Comparison of ENCODE assay signal across 15 mouse cellular contexts in the genomic region with DNA sequence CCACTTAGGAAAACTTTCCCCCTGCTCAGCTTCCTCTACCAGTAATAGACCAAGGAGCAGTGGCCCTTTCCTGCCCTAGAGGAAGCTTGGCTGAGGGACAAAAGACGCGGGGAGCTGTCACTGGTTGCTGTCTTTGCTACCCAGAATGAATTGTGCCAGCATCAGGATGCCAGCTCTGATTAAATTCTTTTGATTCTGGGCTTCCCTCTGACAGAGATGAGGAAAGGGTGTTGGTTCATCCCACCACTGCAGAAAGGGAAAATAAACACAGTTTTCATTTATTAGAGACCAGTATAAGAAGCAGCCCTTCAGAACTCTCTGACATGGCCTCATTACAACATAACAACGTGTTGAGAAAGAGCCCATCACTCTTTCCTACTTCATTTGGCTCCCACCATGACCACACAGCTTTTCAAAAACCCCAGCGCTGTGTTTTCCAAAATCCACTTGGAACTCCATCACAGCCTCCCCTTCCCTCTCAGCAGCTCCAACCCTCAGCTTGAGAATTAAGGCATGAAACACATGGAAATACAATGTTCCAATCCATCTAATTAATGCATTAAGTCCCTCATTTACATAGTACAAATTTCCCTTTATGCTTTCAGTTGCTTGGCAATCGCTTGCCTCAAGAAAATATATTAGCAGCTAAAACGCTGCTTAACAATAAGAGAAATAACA.
A peak's percentile ranks its signal among the peaks of the same experiment; 100 is the strongest.
DNase-seq lines count a peak whose midpoint lies in the region; ATAC-seq lines count a peak whose summit lies in the region.
"Had no signal": no experiment of that assay in that cellular context is flagged by ENCODE, and none has a peak within 500 bp of the region (broad histone marks: within the 10 kb centered on the region; RNA-seq: fewer than 3 reads in every experiment).

No protein-coding gene starts in this region.

- H3K4me2 ChIP-seq in kidney, embryonic 16.5 days (replicated peaks; ENCODE audit: low read depth, low read length), result no peak overlapping the region
- no peak overlapping the region for H3K4me2 ChIP-seq in lung, embryonic 16.5 days (ENCODE audit: low read depth, low read length)
- H3K4me2 ChIP-seq in liver, embryonic 12.5 days, result no peak overlapping the region
- H3K4me2 ChIP-seq: heart, embryonic 13.5 days had no signal

- no peak overlapping the region for H3K27ac ChIP-seq in kidney, embryonic 16.5 days (ENCODE audit: low read length)
- no peak overlapping the region for H3K27ac ChIP-seq in lung, embryonic 16.5 days (ENCODE audit: low read length)
- no peak overlapping the region for H3K27ac ChIP-seq in liver, embryonic 12.5 days
- H3K27ac ChIP-seq: heart, embryonic 13.5 days; stomach, postnatal 0 days had no signal

- no peaks in the 10 kb centered on the region for H3K4me1 ChIP-seq in kidney, embryonic 16.5 days (ENCODE audit: insufficient read depth, low read length)
- H3K4me1 ChIP-seq in lung, embryonic 16.5 days (replicated peaks; ENCODE audit: control insufficient read depth, insufficient read depth, low read length), result no peaks in the 10 kb centered on the region
- no peaks in the 10 kb centered on the region for H3K4me1 ChIP-seq in liver, embryonic 12.5 days
- H3K4me1 ChIP-seq: heart, embryonic 13.5 days had no signal

- no peak overlapping the region for H3K4me3 ChIP-seq in kidney, embryonic 16.5 days (ENCODE audit: low read length)
- no peak overlapping the region for H3K4me3 ChIP-seq in lung, embryonic 16.5 days (ENCODE audit: low read length)
- H3K4me3 ChIP-seq in liver, embryonic 12.5 days, result no peak overlapping the region
- H3K4me3 ChIP-seq: heart, embryonic 13.5 days had no signal

- H3K9me3 ChIP-seq in kidney, embryonic 16.5 days (ENCODE audit: low read length), result no peaks in the 10 kb centered on the region
- H3K9me3 ChIP-seq in lung, embryonic 16.5 days (ENCODE audit: control insufficient read depth, low read length), result no peaks in the 10 kb centered on the region
- H3K9me3 ChIP-seq in liver, embryonic 12.5 days (replicated peaks), result no peaks in the 10 kb centered on the region
- H3K9me3 ChIP-seq: heart, embryonic 13.5 days had no signal

- no peak overlapping the region for H3K9ac ChIP-seq in kidney, embryonic 16.5 days (replicated peaks; ENCODE audit: low read length)
- H3K9ac ChIP-seq in lung, embryonic 16.5 days (ENCODE audit: low read length), result no peak overlapping the region
- no peak overlapping the region for H3K9ac ChIP-seq in liver, embryonic 12.5 days
- H3K9ac ChIP-seq: heart, embryonic 13.5 days; liver, postnatal 0 days had no signal

- H3K36me3 ChIP-seq in kidney, embryonic 16.5 days (ENCODE audit: insufficient read depth, low read length), result no peaks in the 10 kb centered on the region
- H3K36me3 ChIP-seq in lung, embryonic 16.5 days (ENCODE audit: control insufficient read depth, insufficient read depth, low read length), result no peaks in the 10 kb centered on the region
- H3K36me3 ChIP-seq in liver, embryonic 12.5 days, result no peaks in the 10 kb centered on the region
- H3K36me3 ChIP-seq: heart, embryonic 13.5 days had no signal

- no peak for ATAC-seq in kidney, embryonic 16.5 days (ENCODE audit: low FRiP score, low TSS enrichment)
- peak; percentile 89 for ATAC-seq in lung, embryonic 16.5 days (ENCODE audit: low read depth)
- no peak for ATAC-seq in liver, embryonic 12.5 days
- ATAC-seq: liver, postnatal 0 days had no signal

- peak; percentile 10 for DNase-seq in kidney, postnatal 10 days
- peak; percentile 59 for DNase-seq in Muller cell, postnatal 12 days (ENCODE audit: inconsistent ontology term)
- DNase-seq in cerebellum, adult 9-11 months, result peak; percentile 34
- no peak for DNase-seq in embryo, embryonic 10 days (ENCODE audit: low spot score)
- no peak for DNase-seq in kidney, adult 8-10 months
- DNase-seq: adrenal gland, postnatal 25 days; embryo, embryonic 11 days; kidney, adult 11 months; liver, postnatal 0 days; right cerebral cortex, postnatal 25 days had no signal

- no peaks in the 10 kb centered on the region for H3K27me3 ChIP-seq in kidney, embryonic 16.5 days (ENCODE audit: insufficient read depth, low read length)
- H3K27me3 ChIP-seq in lung, embryonic 16.5 days (ENCODE audit: control insufficient read depth, insufficient read depth, low read depth, low read length), result no peaks in the 10 kb centered on the region
- no peaks in the 10 kb centered on the region for H3K27me3 ChIP-seq in liver, embryonic 12.5 days (replicated peaks)
- H3K27me3 ChIP-seq: heart, embryonic 13.5 days had no signal

- WGBS in kidney, embryonic 16.5 days, result 68% methylated on average over 6 of the region's 6 CpGs
- 48% methylated on average over 6 of the region's 6 CpGs for WGBS in lung, embryonic 16.5 days
- WGBS in liver, embryonic 12.5 days (ENCODE audit: insufficient replicate concordance), result 61% methylated on average over 6 of the region's 6 CpGs

Comparison
In these comparisons a context has a peak if more than half of its experiments do, and no peak if none do; other contexts are left out.
1. DNase-seq: peak in kidney, postnatal 10 days (single experiment), Muller cell, postnatal 12 days (single experiment) and cerebellum, adult 9-11 months (single experiment); none in embryo, embryonic 10 days (single experiment) and kidney, adult 8-10 months (0 of 2).